Mouse (Mus musculus) forebrain, embryonic 14.5 days (tissue): ENCODE results near the gene Slc10a4. TPM values are rescaled to one million over a fixed set of nuclear protein-coding genes. Genes with fewer than 3 reads are reported as not detected.
A peak's percentile ranks its signal among the peaks of the same experiment; 100 is the strongest.

ENCODE experiments used
- ATAC-seq: fragments of 200-750 bp; cut with Nextera tagmentation; 2 replicates; pipeline ENCODE4 v1.8.0; 2017; ENCODE audit warnings: mild to moderate bottlenecking, moderate library complexity
- DNase-seq: peaks from one replicate; pipeline ENCODE4 v3.0.0-alpha.2; 2015; ENCODE audit warnings: low spot score
- H3K27ac ChIP-seq: fragments of 300-500 bp; sonication (generic); 2 replicates; pipeline ENCODE4 v1.5.1; 2014; ENCODE audit warnings: low read depth, mild to moderate bottlenecking, control low read depth, low read length, moderate library complexity
- H3K27me3 ChIP-seq: fragments of 300-500 bp; sonication (generic); replicated peaks from 2 replicates; pipeline ENCODE4 v1.6.1; 2014; ENCODE audit warnings: low read length, control low read depth, mixed read lengths; ENCODE audit not compliant: control insufficient read depth, insufficient read depth
- H3K36me3 ChIP-seq: fragments of 300-500 bp; sonication (generic); 2 replicates; pipeline ENCODE4 v1.6.1; 2014; ENCODE audit warnings: low read length, control low read depth; ENCODE audit not compliant: control insufficient read depth, insufficient read depth
- H3K4me1 ChIP-seq: fragments of 300-500 bp; sonication (generic); 2 replicates; pipeline ENCODE4 v1.6.1; 2014; ENCODE audit warnings: antibody characterized with exemption, low read length, control low read depth; ENCODE audit not compliant: control insufficient read depth, insufficient read depth
- H3K4me2 ChIP-seq: fragments of 300-500 bp; sonication (generic); 2 replicates; pipeline ENCODE4 v1.6.1; 2014; ENCODE audit warnings: mild to moderate bottlenecking, control low read depth, low read length
- H3K4me3 ChIP-seq: fragments of 300-500 bp; sonication (generic); 2 replicates; pipeline ENCODE4 v1.5.1; 2014; ENCODE audit warnings: low read depth, low read length, control low read depth
- H3K9ac ChIP-seq: fragments of 300-500 bp; sonication (generic); 2 replicates; pipeline ENCODE4 v1.6.1; 2014; ENCODE audit warnings: mild to moderate bottlenecking, low read length, control low read depth, moderate library complexity
- H3K9me3 ChIP-seq: fragments of 300-500 bp; sonication (generic); replicated peaks from 2 replicates; pipeline ENCODE4 v1.6.1; 2016; ENCODE audit warnings: low read length, control low read depth, mixed read lengths; ENCODE audit not compliant: control insufficient read depth
- WGBS: fragments of 180-500 bp; shearing (Covaris S2); extraction: QIAGEN DNeasy Blood & Tissue Kit; methylation state at CpG from one replicate; pipeline ENCODE4 v1.1.7; 2014; 5-methylcytosine and 5-hydroxymethylcytosine counted together
- polyA plus RNA-seq: library from polyadenylated mRNA; unstranded; fragments of >200 nt; fragmentation: Nextera tagmentation; extraction: Ambion mirVana; gene quantifications from 2 replicates; pipeline ENCODE4 v1.2.1, GENCODE M21; 2014

Slc10a4 gene
- polyA plus RNA-seq = 15.6 and 16.5 TPM in 2 replicates

DNA sequence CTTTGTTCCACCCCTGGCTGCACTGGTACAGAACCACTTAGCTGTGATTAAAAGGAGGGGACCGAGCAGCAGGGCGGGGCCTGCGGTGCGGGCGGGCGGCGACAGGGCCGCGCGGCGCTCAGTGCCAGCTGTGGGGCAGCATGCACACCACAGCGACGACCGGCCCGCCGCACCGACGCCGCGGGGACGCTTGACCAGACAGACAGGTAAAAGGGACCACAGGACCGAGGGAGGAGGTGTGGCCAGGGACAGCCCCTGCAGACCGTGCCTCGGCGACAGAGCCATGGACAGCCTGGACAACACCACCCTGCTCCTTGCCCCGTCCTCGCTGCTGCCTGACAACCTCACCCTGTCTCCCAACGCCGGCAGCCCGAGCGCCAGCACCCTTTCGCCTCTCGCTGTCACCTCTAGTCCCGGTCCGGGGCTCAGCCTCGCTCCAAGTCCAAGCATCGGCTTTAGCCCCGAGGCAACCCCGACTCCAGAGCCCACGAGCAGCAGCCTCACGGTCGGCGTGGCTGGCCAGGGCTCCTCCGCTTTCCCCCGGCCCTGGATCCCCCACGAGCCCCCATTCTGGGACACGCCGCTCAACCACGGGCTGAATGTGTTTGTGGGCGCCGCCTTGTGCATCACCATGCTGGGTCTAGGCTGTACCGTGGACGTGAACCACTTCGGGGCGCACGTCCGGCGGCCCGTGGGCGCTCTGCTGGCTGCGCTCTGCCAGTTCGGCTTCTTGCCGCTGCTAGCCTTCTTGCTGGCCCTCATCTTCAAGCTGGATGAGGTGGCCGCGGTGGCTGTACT, at the start of gene Slc10a4:
Gene Slc10a4, plus strand, starts transcription at position 100 of the 798 bp plus-strand sequence.
- 7% methylated on average over 63 of the region's 65 CpGs for WGBS
- Histone ChIP-seq H3K4me1 (no peaks in the 10 kb centered on the region), H3K27me3 (0 out of 2 replicates have a peak, but pooled peaks cover 4% of the 10 kb centered on the region), H3K4me3 (peak within 1 kb of the TSS; percentile 37), H3K36me3 (no peaks in the 10 kb centered on the region), H3K4me2 (peak within 1 kb of the TSS; percentile 67), H3K9ac (peak within 1 kb of the TSS; percentile 55), H3K27ac (0 out of 2 replicates have a peak within 1 kb of the TSS, but pooled peaks have one; percentile 5), H3K9me3 (no peaks in the 10 kb centered on the region)
- ATAC-seq = peak; percentile 94
- peak; percentile 41 for DNase-seq

DNA sequence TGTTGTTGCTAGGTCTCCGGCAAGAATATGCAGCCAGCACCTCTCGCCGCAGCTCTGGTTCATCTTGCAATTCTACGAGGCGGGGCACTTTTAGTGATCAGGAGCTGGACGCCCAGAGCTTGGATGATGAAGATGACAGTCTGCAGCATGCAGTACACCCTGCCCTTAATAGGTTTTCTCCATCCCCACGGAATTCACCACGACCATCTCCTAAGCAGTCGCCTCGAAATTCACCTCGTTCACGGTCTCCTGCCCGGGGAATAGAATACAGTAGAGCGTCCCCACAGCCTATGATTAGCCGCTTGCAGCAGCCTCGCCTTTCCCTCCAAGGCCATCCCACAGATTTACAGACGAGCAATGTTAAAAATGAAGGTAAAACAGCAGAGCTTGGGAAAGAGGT, 49.4 kb upstream of the Slc10a4 start:
- DNase-seq (no peak), ATAC-seq (no peak)
- H3K36me3 ChIP-seq = peaks cover 18% of the 10 kb centered on the region
- no peak overlapping the region for H3K4me3 ChIP-seq
- no peak overlapping the region for H3K27ac ChIP-seq
- no peaks in the 10 kb centered on the region for H3K9me3 ChIP-seq
- WGBS = 94% methylated on average over 17 of the region's 17 CpGs
- H3K4me2 ChIP-seq = no peak overlapping the region
- no peak overlapping the region for H3K9ac ChIP-seq
- no peaks in the 10 kb centered on the region for H3K27me3 ChIP-seq
- no peaks in the 10 kb centered on the region for H3K4me1 ChIP-seq

GRCm38 (mm10) chr5:72960096-72960495, 46.6 kb upstream of the Slc10a4 start:
- H3K4me1 ChIP-seq = no peaks in the 10 kb centered on the region
- no peak overlapping the region for H3K9ac ChIP-seq
- 89% methylated on average over 6 of the region's 6 CpGs for WGBS
- H3K36me3 ChIP-seq = peaks cover 28% of the 10 kb centered on the region
- H3K27me3 ChIP-seq = no peaks in the 10 kb centered on the region
- H3K4me3 ChIP-seq = no peak overlapping the region
- no peak overlapping the region for H3K4me2 ChIP-seq
- H3K27ac ChIP-seq = no peak overlapping the region
- DNase-seq = no peak
- no peak for ATAC-seq
- H3K9me3 ChIP-seq = no peaks in the 10 kb centered on the region

- no peaks in the 10 kb centered on the region for H3K4me1 ChIP-seq
- H3K27me3 ChIP-seq = no peaks in the 10 kb centered on the region
- H3K9me3 ChIP-seq = no peaks in the 10 kb centered on the region
- H3K9ac ChIP-seq = no peak overlapping the region
- no peak for DNase-seq
- H3K4me2 ChIP-seq = no peak overlapping the region
- WGBS = 93% methylated on average over 3 of the region's 3 CpGs
- H3K27ac ChIP-seq = no peak overlapping the region
- no peak overlapping the region for H3K4me3 ChIP-seq
- H3K36me3 ChIP-seq = peaks cover 30% of the 10 kb centered on the region
- no peak for ATAC-seq
These were observed 41.0 kb upstream of the Slc10a4 start for GRCm38 (mm10) chr5:72965706-72966105.

- H3K9me3 ChIP-seq = no peaks in the 10 kb centered on the region
- DNase-seq = no peak
- H3K36me3 ChIP-seq = peaks cover 54% of the 10 kb centered on the region
- no peak overlapping the region for H3K4me3 ChIP-seq
- 58% methylated on average over 4 of the region's 4 CpGs for WGBS
- ATAC-seq = no peak
- H3K27me3 ChIP-seq = no peaks in the 10 kb centered on the region
- no peak overlapping the region for H3K9ac ChIP-seq
- no peak overlapping the region for H3K27ac ChIP-seq
- H3K4me1 ChIP-seq = no peaks in the 10 kb centered on the region
- H3K4me2 ChIP-seq = no peak overlapping the region
These were observed 34.2 kb upstream of the Slc10a4 start for GRCm38 (mm10) chr5:72972435-72972834.

DNA sequence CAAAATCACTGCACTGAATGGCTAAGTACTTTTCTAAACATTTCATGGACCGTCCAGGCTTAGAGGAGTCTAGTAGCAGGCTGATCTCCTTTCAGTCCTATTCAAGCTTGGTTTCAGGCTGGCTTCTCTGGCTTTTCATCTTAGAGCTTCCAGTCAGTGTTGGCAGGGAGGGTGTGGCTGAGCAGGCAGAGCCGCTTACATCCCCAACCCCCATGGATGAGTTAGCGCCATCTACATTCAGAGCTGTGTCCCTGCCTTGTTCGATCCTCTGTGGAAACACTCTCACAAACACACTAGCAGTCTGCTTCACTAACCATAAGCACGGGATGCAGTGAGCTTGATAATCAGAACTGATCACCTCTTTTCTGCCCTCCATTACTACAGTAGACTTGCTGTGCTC, 33.7 kb upstream of the Slc10a4 start:
- DNase-seq = peak; percentile 25
- H3K27ac ChIP-seq = no peak overlapping the region
- no peak overlapping the region for H3K4me2 ChIP-seq
- H3K36me3 ChIP-seq = peaks cover 54% of the 10 kb centered on the region
- H3K4me1 ChIP-seq = no peaks in the 10 kb centered on the region
- ATAC-seq = no peak
- no peaks in the 10 kb centered on the region for H3K27me3 ChIP-seq
- 43% methylated on average over 5 of the region's 5 CpGs for WGBS
- H3K9ac ChIP-seq = no peak overlapping the region
- no peak overlapping the region for H3K4me3 ChIP-seq
- no peaks in the 10 kb centered on the region for H3K9me3 ChIP-seq

DNA sequence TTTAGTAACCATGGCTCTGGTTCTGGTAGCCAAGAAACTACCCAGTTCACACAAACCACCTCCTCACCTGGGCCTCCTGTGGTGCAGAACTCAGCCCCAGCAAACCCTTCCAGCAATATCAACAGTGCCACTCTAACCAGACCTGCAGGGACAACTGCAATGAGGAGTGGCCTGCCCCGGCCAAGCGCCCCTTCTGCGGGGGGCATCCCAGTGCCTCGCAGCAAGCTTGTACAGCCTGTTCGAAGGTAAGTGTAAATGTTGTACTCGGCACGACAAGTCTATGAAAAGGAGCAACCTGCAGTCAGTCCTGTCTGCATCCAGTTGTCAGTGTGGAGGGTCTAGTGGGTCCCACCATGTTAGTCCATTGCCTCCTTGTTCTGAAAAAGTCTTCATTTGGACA, 32.1 kb upstream of the Slc10a4 start, which contains the start of gene Gm10135:
Gene Gm10135, minus strand, starts transcription at position 101 of the 400 bp plus-strand sequence.
- H3K9me3 ChIP-seq = no peaks in the 10 kb centered on the region
- ATAC-seq (no peak), DNase-seq (no peak)
- 96% methylated on average over 7 of the region's 7 CpGs for WGBS
- no peaks in the 10 kb centered on the region for H3K4me1 ChIP-seq
- no peak within 1 kb of the TSS for H3K27ac ChIP-seq
- peaks cover 48% of the 10 kb centered on the region for H3K36me3 ChIP-seq
- H3K27me3 ChIP-seq = no peaks in the 10 kb centered on the region
- H3K4me2 ChIP-seq = no peak within 1 kb of the TSS
- H3K9ac ChIP-seq = no peak within 1 kb of the TSS
- H3K4me3 ChIP-seq = no peak within 1 kb of the TSS

GRCm38 (mm10) chr5:72975996-72976395, 30.7 kb upstream of the Slc10a4 start:
- peaks cover 54% of the 10 kb centered on the region for H3K36me3 ChIP-seq
- 92% methylated on average over 6 of the region's 6 CpGs for WGBS
- DNase-seq = no peak

DNA sequence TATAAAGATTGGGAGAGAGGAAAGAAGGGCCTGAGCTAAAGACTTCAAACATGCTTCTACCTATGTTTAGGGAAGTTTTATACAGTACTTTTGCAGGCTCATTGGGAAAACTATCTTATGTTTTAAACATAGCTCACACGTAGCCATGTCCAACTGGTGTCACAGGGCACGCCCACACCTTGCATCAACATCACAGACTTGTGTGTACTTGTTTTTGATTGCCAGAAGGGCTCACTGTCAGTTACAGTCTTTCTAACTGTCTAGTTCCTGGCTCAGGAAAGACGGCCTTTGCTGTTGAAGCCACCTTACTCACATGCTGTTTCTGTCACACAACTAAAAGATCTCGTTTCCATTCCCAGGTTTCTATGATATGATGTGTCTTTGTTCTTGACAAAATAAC, 30.1 kb upstream of the Slc10a4 start:
- no peak for ATAC-seq
- no peak overlapping the region for H3K4me2 ChIP-seq
- DNase-seq = no peak
- H3K27me3 ChIP-seq = no peaks in the 10 kb centered on the region
- no peak overlapping the region for H3K4me3 ChIP-seq
- no peaks in the 10 kb centered on the region for H3K4me1 ChIP-seq
- H3K9ac ChIP-seq = no peak overlapping the region
- H3K27ac ChIP-seq = no peak overlapping the region
- WGBS = 86% methylated on average over 4 of the region's 4 CpGs
- peaks cover 53% of the 10 kb centered on the region for H3K36me3 ChIP-seq
- H3K9me3 ChIP-seq = no peaks in the 10 kb centered on the region

More at GRCm38 (mm10) chr5:72975996-72976395, 30.7 kb upstream of the Slc10a4 start:
- Histone ChIP-seq H3K4me2 (no peak overlapping the region), H3K9ac (no peak overlapping the region), H3K9me3 (no peaks in the 10 kb centered on the region), H3K4me1 (no peaks in the 10 kb centered on the region), H3K27me3 (no peaks in the 10 kb centered on the region), H3K4me3 (no peak overlapping the region), H3K27ac (no peak overlapping the region)
- ATAC-seq = no peak
